Mouse (Mus musculus) bone marrow macrophage, adult 2 months (primary cell): Measurements from ENCODE around the gene Zeb2.

ENCODE experiments used
- CTCF ChIP-seq: IDR thresholded peaks from 2 replicates; pipeline ENCODE4 v1.5.1; 2012; ENCODE audit warnings: low read depth, mild to moderate bottlenecking, low read length, moderate library complexity
- POLR2A ChIP-seq: IDR thresholded peaks from 2 replicates; pipeline ENCODE4 v1.6.1; 2012; ENCODE audit warnings: mild to moderate bottlenecking, low read depth, low read length, borderline replicate concordance

- TF ChIP-seq CTCF: no peak
- TF ChIP-seq POLR2A: no peak
Observed at GRCm38 (mm10) chr2:45012676-45013075, 104.5 kb downstream of the Zeb2 start.
